Mouse (Mus musculus) spleen, postnatal 14 days (tissue): ENCODE measurements around the gene Tead1.
A peak's percentile ranks its signal among the peaks of the same experiment; 100 is the strongest.

Experiments used
- DNase-seq, 2 experiments: peaks; one replicate each; pipeline ENCODE4 v3.0.0; 2021 to 2022; ENCODE audit warnings: low spot score in 2 of 2

The Tead1 gene

GRCm38 (mm10) chr7:112679171-112679512, at the start of gene Tead1:
TSS of gene Tead1 (plus strand) at chr7:112679318.
- peak; percentile 18 to 40 for DNase-seq

GRCm38 (mm10) chr7:112634505-112635213, 44.5 kb upstream of the Tead1 start:
- DNase-seq = no peak

- no peak for DNase-seq
Measured at GRCm38 (mm10) chr7:112635936-112636335, 43.2 kb upstream of the Tead1 start.

GRCm38 (mm10) chr7:112643866-112644543, 35.1 kb upstream of the Tead1 start:
- no peak for DNase-seq

- DNase-seq = no peak
Measured at GRCm38 (mm10) chr7:112644701-112645100, 34.4 kb upstream of the Tead1 start.

- no peak for DNase-seq
Measured at GRCm38 (mm10) chr7:112645724-112646123, 33.4 kb upstream of the Tead1 start.

- DNase-seq = no peak
Measured at GRCm38 (mm10) chr7:112647417-112647816, 31.7 kb upstream of the Tead1 start.

GRCm38 (mm10) chr7:112656141-112656662, 22.9 kb upstream of the Tead1 start:
- no peak for DNase-seq

GRCm38 (mm10) chr7:112658939-112659338, 20.2 kb upstream of the Tead1 start:
- no peak for DNase-seq

GRCm38 (mm10) chr7:112659816-112660215, 19.3 kb upstream of the Tead1 start:
- DNase-seq = no peak

GRCm38 (mm10) chr7:112660325-112660724, 18.8 kb upstream of the Tead1 start:
- DNase-seq = no peak

- DNase-seq = no peak
Measured at GRCm38 (mm10) chr7:112662398-112663313, 16.5 kb upstream of the Tead1 start.

GRCm38 (mm10) chr7:112663314-112663966, 15.7 kb upstream of the Tead1 start:
- no peak for DNase-seq

- DNase-seq = no peak
Measured at GRCm38 (mm10) chr7:112669993-112670392, 9.1 kb upstream of the Tead1 start.

GRCm38 (mm10) chr7:112678418-112679170, 524 bp upstream of the Tead1 start:
- DNase-seq = no peak

GRCm38 (mm10) chr7:112679513-112680245, 561 bp downstream of the Tead1 start:
- no peak for DNase-seq

GRCm38 (mm10) chr7:112680498-112681251, 1.6 kb downstream of the Tead1 start:
- DNase-seq = no peak

- no peak for DNase-seq
Measured at GRCm38 (mm10) chr7:112684626-112685561, 5.8 kb downstream of the Tead1 start.
